Mouse (Mus musculus) neural tube, embryonic 11.5 days (tissue): ENCODE data around the gene Krt42. TPM values are rescaled to one million over a fixed set of nuclear protein-coding genes. Genes with fewer than 3 reads are reported as not detected.
A peak's percentile ranks its signal among the peaks of the same experiment; 100 is the strongest.
"Not testable (repeated sequence)": the region's sequence is repeated elsewhere in the genome, so short reads cannot be mapped to it uniquely, and the experiment has no call there.

Experiments
- ATAC-seq: fragments of 200-750 bp; cut with Nextera tagmentation; 2 replicates; pipeline ENCODE4 v1.8.0; 2017; ENCODE audit warnings: moderate number of reproducible peaks, mild to moderate bottlenecking, moderate TSS enrichment, moderate library complexity; ENCODE audit not compliant: insufficient read depth, low FRiP score, low TSS enrichment
- DNase-seq: peaks from one replicate; pipeline ENCODE4 v3.0.0-alpha.2; 2015; ENCODE audit warnings: low spot score
- H3K27ac ChIP-seq: fragments of 300-500 bp; sonication (generic); 2 replicates; pipeline ENCODE4 v1.5.1; 2014; ENCODE audit warnings: low read depth, mild to moderate bottlenecking, low read length
- H3K27me3 ChIP-seq: fragments of 300-500 bp; sonication (generic); 2 replicates; pipeline ENCODE4 v1.6.1; 2014; ENCODE audit warnings: mild to moderate bottlenecking, low read length, mixed read lengths; ENCODE audit not compliant: control insufficient read depth, insufficient read depth
- H3K36me3 ChIP-seq: fragments of 300-500 bp; sonication (generic); 2 replicates; pipeline ENCODE4 v1.6.1; 2014; ENCODE audit warnings: mild to moderate bottlenecking, low read length, moderate library complexity, mixed read lengths; ENCODE audit not compliant: control insufficient read depth, insufficient read depth
- H3K4me1 ChIP-seq: fragments of 300-500 bp; sonication (generic); 2 replicates; pipeline ENCODE4 v1.6.1; 2014; ENCODE audit warnings: low read length, mixed read lengths; ENCODE audit not compliant: control insufficient read depth, insufficient read depth
- H3K4me2 ChIP-seq: fragments of 300-500 bp; sonication (generic); 2 replicates; pipeline ENCODE4 v1.6.1; 2014; ENCODE audit warnings: low read depth, mild to moderate bottlenecking, moderate library complexity
- H3K4me3 ChIP-seq: fragments of 300-500 bp; sonication (generic); 2 replicates; pipeline ENCODE4 v1.5.1; 2014; ENCODE audit warnings: low read depth, low read length
- H3K9ac ChIP-seq: fragments of 300-500 bp; sonication (generic); 2 replicates; pipeline ENCODE4 v1.6.1; 2014; ENCODE audit warnings: mild to moderate bottlenecking, low read length
- H3K9me3 ChIP-seq: fragments of 300-500 bp; sonication (generic); 2 replicates; pipeline ENCODE4 v1.6.1; 2016; ENCODE audit warnings: low read length; ENCODE audit not compliant: control insufficient read depth
- WGBS: fragments of 180-500 bp; shearing (Covaris S2); extraction: QIAGEN DNeasy Blood & Tissue Kit; methylation state at CpG from one replicate; pipeline ENCODE4 v1.1.7; 2014; 5-methylcytosine and 5-hydroxymethylcytosine counted together
- polyA plus RNA-seq: library from polyadenylated mRNA; unstranded; fragments of >200 nt; fragmentation: Nextera tagmentation; extraction: Ambion mirVana; gene quantifications from 2 replicates; pipeline ENCODE4 v1.2.1, GENCODE M21; 2014

Krt42 gene
- polyA plus RNA-seq, result not detected in 2 replicates

GRCm38 (mm10) chr11:100269821-100270332, at the start of gene Krt42:
Krt42 (minus strand) TSS chr11:100269871.
- H3K9me3 ChIP-seq, result no peaks in the 10 kb centered on the region
- H3K27me3 ChIP-seq, result no peaks in the 10 kb centered on the region
- ATAC-seq (no peak), DNase-seq (no peak)
- H3K27ac ChIP-seq, result no peak within 1 kb of the TSS
- H3K4me1 ChIP-seq, result no peaks in the 10 kb centered on the region
- 86% methylated on average over 7 of the region's 7 CpGs for WGBS
- no peaks in the 10 kb centered on the region for H3K36me3 ChIP-seq
- H3K4me2 ChIP-seq, result no peak within 1 kb of the TSS
- no peak within 1 kb of the TSS for H3K4me3 ChIP-seq
- no peak within 1 kb of the TSS for H3K9ac ChIP-seq

- Histone ChIP-seq H3K36me3 (peaks cover 6% of the 10 kb centered on the region), H3K9ac (no peak overlapping the region), H3K9me3 (no peaks in the 10 kb centered on the region), H3K27me3 (no peaks in the 10 kb centered on the region), H3K4me3 (peak overlapping the region; percentile 18), H3K27ac (no peak overlapping the region), H3K4me1 (no peaks in the 10 kb centered on the region; the same call in 1 of the 2 replicates), H3K4me2 (peak overlapping the region; percentile 35)
- 91% methylated on average over 10 of the region's 10 CpGs for WGBS
- no peak for DNase-seq
- ATAC-seq, result no peak
These were observed 49.1 kb upstream of the Krt42 start for GRCm38 (mm10) chr11:100318529-100319451.

GRCm38 (mm10) chr11:100317826-100318380, 48.2 kb upstream of the Krt42 start:
- Histone ChIP-seq H3K4me3 (no peak overlapping the region), H3K9ac (no peak overlapping the region), H3K4me2 (no peak overlapping the region), H3K27ac (no peak overlapping the region), H3K4me1 (no peaks in the 10 kb centered on the region; the same call in 1 of the 2 replicates), H3K27me3 (no peaks in the 10 kb centered on the region), H3K36me3 (peaks cover 6% of the 10 kb centered on the region), H3K9me3 (no peaks in the 10 kb centered on the region)
- 76% methylated on average over 6 of the region's 6 CpGs for WGBS
- DNase-seq (no peak), ATAC-seq (no peak)

GRCm38 (mm10) chr11:100315439-100315838, 45.8 kb upstream of the Krt42 start:
- Histone ChIP-seq H3K4me1 (no peaks in the 10 kb centered on the region), H3K4me2 (no peak overlapping the region), H3K9me3 (no peaks in the 10 kb centered on the region), H3K27me3 (no peaks in the 10 kb centered on the region), H3K27ac (no peak overlapping the region), H3K36me3 (no peaks in the 10 kb centered on the region), H3K9ac (no peak overlapping the region), H3K4me3 (no peak overlapping the region)
- ATAC-seq, result no peak
- WGBS, result 93% methylated on average over 5 of the region's 5 CpGs
- no peak for DNase-seq

- H3K9ac ChIP-seq, result no peak overlapping the region
- DNase-seq (no peak), ATAC-seq (no peak)
- no peak overlapping the region for H3K27ac ChIP-seq
- H3K4me2 ChIP-seq, result no peak overlapping the region
- 90% methylated on average over 6 of the region's 6 CpGs for WGBS
- no peaks in the 10 kb centered on the region for H3K9me3 ChIP-seq
- no peak overlapping the region for H3K4me3 ChIP-seq
- H3K4me1 ChIP-seq, result no peaks in the 10 kb centered on the region
- H3K27me3 ChIP-seq, result no peaks in the 10 kb centered on the region
- no peaks in the 10 kb centered on the region for H3K36me3 ChIP-seq
These were observed 43.8 kb upstream of the Krt42 start for GRCm38 (mm10) chr11:100313424-100313823.

GRCm38 (mm10) chr11:100312096-100312679, 42.5 kb upstream of the Krt42 start:
- H3K27ac ChIP-seq, result no peak overlapping the region
- 18% methylated on average over 5 of the region's 5 CpGs for WGBS
- H3K4me1 ChIP-seq, result no peaks in the 10 kb centered on the region
- no peak overlapping the region for H3K4me2 ChIP-seq
- H3K9me3 ChIP-seq, result no peaks in the 10 kb centered on the region
- H3K27me3 ChIP-seq, result no peaks in the 10 kb centered on the region
- no peaks in the 10 kb centered on the region for H3K36me3 ChIP-seq
- DNase-seq, result no peak
- H3K9ac ChIP-seq, result no peak overlapping the region
- no peak overlapping the region for H3K4me3 ChIP-seq
- ATAC-seq, result no peak

- 67% methylated on average over 1 of the region's 1 CpGs for WGBS
These were observed 42.0 kb upstream of the Krt42 start for GRCm38 (mm10) chr11:100311656-100312055.

GRCm38 (mm10) chr11:100308672-100309071, 39.0 kb upstream of the Krt42 start:
- H3K9me3 ChIP-seq, H3K4me2 ChIP-seq, ATAC-seq, H3K27me3 ChIP-seq, H3K36me3 ChIP-seq, H3K4me3 ChIP-seq, H3K4me1 ChIP-seq, H3K9ac ChIP-seq, DNase-seq, H3K27ac ChIP-seq: not testable (repeated sequence)
- WGBS, result 94% methylated on average over 5 of the region's 6 CpGs

More at GRCm38 (mm10) chr11:100311656-100312055, 42.0 kb upstream of the Krt42 start:
- no peak for DNase-seq
- no peak overlapping the region for H3K27ac ChIP-seq
- no peak for ATAC-seq
- H3K9me3 ChIP-seq, result no peaks in the 10 kb centered on the region
- H3K27me3 ChIP-seq, result no peaks in the 10 kb centered on the region
- H3K36me3 ChIP-seq, result no peaks in the 10 kb centered on the region
- no peak overlapping the region for H3K4me3 ChIP-seq
- H3K4me2 ChIP-seq, result no peak overlapping the region
- H3K4me1 ChIP-seq, result no peaks in the 10 kb centered on the region
- no peak overlapping the region for H3K9ac ChIP-seq
